Mouse (Mus musculus) T-cell, adult 66 days (primary cell): ENCODE data around the gene Btbd35f10. TPM values are rescaled to one million over a fixed set of nuclear protein-coding genes. Genes with fewer than 3 reads are reported as not detected.

Experiments used
- total RNA-seq, 2 experiments: library from RNA; stranded (reverse); gene quantifications; 3 replicates in 1 of 2; 4 replicates in 1 of 2; pipeline ENCODE4 v1.2.4; 2023

Gene Btbd35f10
- total RNA-seq, result not detected

GRCm38 (mm10) chrX:3752785-3753184 is at the start of gene Btbd35f10:
TSS of gene Btbd35f10 (minus strand) at chrX:3752885.

Other genes starting within 250 kb of the Btbd35f10 start
- not detected for gene Btbd35f18, start 52.7 kb downstream of the Btbd35f10 start, total RNA-seq
- gene Btbd35f16, start 204.1 kb upstream of the Btbd35f10 start, total RNA-seq, result not detected